Mouse (Mus musculus) stomach, embryonic 14.5 days (tissue): ENCODE results near the gene Sestd1. TPM values are rescaled to one million over a fixed set of nuclear protein-coding genes. Genes with fewer than 3 reads are reported as not detected.

ENCODE experiments used
- ATAC-seq: fragments of 200-750 bp; cut with Nextera tagmentation; 2 replicates; pipeline ENCODE4 v1.8.0; 2017; ENCODE audit warnings: low read depth, moderate TSS enrichment; ENCODE audit not compliant: insufficient number of reproducible peaks, insufficient read depth, low FRiP score
- H3K27ac ChIP-seq: fragments of 300-500 bp; sonication (generic); 2 replicates; pipeline ENCODE4 v1.5.1; 2014; ENCODE audit warnings: mild to moderate bottlenecking, low read length, moderate library complexity, mixed read lengths
- H3K27me3 ChIP-seq: fragments of 300-500 bp; sonication (generic); 2 replicates; pipeline ENCODE4 v1.6.1; 2014; ENCODE audit warnings: low read length, control low read depth, mixed read lengths; ENCODE audit not compliant: control insufficient read depth, insufficient read depth
- H3K36me3 ChIP-seq: fragments of 300-500 bp; sonication (generic); 2 replicates; pipeline ENCODE4 v1.6.1; 2014; ENCODE audit warnings: mild to moderate bottlenecking, control low read depth, low read length, moderate library complexity, mixed read lengths; ENCODE audit not compliant: control insufficient read depth, insufficient read depth
- H3K4me1 ChIP-seq: fragments of 300-500 bp; sonication (generic); 2 replicates; pipeline ENCODE4 v1.6.1; 2014; ENCODE audit warnings: low read length, control low read depth, mixed read lengths; ENCODE audit not compliant: control insufficient read depth, insufficient read depth
- H3K4me2 ChIP-seq: fragments of 300-500 bp; sonication (generic); replicated peaks from 2 replicates; pipeline ENCODE4 v1.6.1; 2014; ENCODE audit warnings: low read depth, low read length, control low read depth
- H3K4me3 ChIP-seq: fragments of 300-500 bp; sonication (generic); 2 replicates; pipeline ENCODE4 v1.5.1; 2014; ENCODE audit warnings: low read depth, low read length, control low read depth
- H3K9ac ChIP-seq: fragments of 300-500 bp; sonication (generic); replicated peaks from 2 replicates; pipeline ENCODE4 v1.6.1; 2014; ENCODE audit warnings: low read depth, mild to moderate bottlenecking, control low read depth, low read length, moderate library complexity, mixed read lengths
- H3K9me3 ChIP-seq: fragments of 300-500 bp; sonication (generic); 2 replicates; pipeline ENCODE4 v1.6.1; 2016; ENCODE audit warnings: low read depth, low read length, control low read depth; ENCODE audit not compliant: control insufficient read depth
- WGBS: fragments of 180-500 bp; shearing (Covaris S2); extraction: QIAGEN DNeasy Blood & Tissue Kit; methylation state at CpG from one replicate; pipeline ENCODE4 v1.1.7; 2014; 5-methylcytosine and 5-hydroxymethylcytosine counted together
- polyA plus RNA-seq: library from polyadenylated mRNA; unstranded; fragments of >200 nt; fragmentation: Nextera tagmentation; extraction: Ambion mirVana; gene quantifications from 2 replicates; pipeline ENCODE4 v1.2.1, GENCODE M21; 2014

The Sestd1 gene
- polyA plus RNA-seq, 1 experiment from 2014 or later = 20.3 TPM

GRCm38 (mm10) chr2:77266931-77267330 is 13.5 kb downstream of the Sestd1 start:
- no peak overlapping the region for H3K27ac ChIP-seq
- no peaks in the 10 kb centered on the region for H3K27me3 ChIP-seq
- no peaks in the 10 kb centered on the region for H3K9me3 ChIP-seq
- H3K4me1 ChIP-seq = peaks cover 33% of the 10 kb centered on the region
- no peak overlapping the region for H3K4me3 ChIP-seq
- no peak overlapping the region for H3K4me2 ChIP-seq
- H3K9ac ChIP-seq = no peak overlapping the region
- ATAC-seq = no peak
- H3K36me3 ChIP-seq = no peaks in the 10 kb centered on the region
- 89% methylated on average over 2 of the region's 2 CpGs for WGBS

DNA sequence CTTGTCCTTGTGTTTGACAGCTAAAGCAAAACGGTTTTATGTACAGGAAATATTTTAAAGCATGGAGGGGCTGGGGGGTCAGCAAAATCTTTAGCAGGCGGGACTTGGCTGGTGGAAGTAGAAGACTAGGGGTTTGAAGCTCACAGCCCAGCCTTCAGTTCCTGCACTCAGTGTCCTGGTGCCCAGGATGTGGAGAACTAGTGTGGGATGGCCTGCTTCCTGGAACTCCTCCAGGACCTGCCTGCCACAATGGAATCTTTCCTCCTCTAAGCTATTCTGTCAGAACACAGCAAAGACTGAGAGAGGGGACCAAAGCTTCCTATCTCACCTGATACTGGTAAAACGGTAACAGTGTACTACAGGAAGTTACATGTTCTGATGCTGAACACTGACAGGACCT is 14.4 kb downstream of the Sestd1 start:
- WGBS = 60% methylated on average over 3 of the region's 3 CpGs
- Histone ChIP-seq H3K27ac (no peak overlapping the region), H3K4me1 (peaks cover 33% of the 10 kb centered on the region), H3K9ac (no peak overlapping the region), H3K27me3 (no peaks in the 10 kb centered on the region), H3K36me3 (no peaks in the 10 kb centered on the region), H3K4me3 (no peak overlapping the region), H3K4me2 (no peak overlapping the region), H3K9me3 (no peaks in the 10 kb centered on the region)
- no peak for ATAC-seq

DNA sequence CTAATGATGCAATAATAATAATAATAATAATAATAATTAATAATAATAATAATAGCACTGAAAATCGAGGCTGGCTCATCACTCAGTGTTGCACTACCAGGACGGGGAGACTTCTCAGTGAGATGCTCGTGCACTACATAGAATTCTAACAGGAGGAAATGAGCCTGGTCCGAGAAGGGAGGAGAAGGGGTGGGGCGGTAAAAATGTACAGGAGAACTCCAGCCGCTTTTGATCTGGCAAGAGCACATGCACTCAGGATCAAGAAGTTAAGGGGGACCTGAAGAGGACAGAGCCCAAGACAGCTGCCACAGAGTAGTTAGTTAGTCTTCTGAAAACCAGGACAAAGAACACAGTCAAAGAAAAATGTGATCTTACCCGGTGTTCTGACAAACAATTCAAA is 15.1 kb downstream of the Sestd1 start:
- no peak overlapping the region for H3K27ac ChIP-seq
- H3K4me3 ChIP-seq = no peak overlapping the region
- no peaks in the 10 kb centered on the region for H3K27me3 ChIP-seq
- H3K36me3 ChIP-seq = no peaks in the 10 kb centered on the region
- no peak overlapping the region for H3K9ac ChIP-seq
- no peak overlapping the region for H3K4me2 ChIP-seq
- WGBS = 52% methylated on average over 7 of the region's 7 CpGs
- H3K9me3 ChIP-seq = no peaks in the 10 kb centered on the region
- ATAC-seq = no peak
- peaks cover 33% of the 10 kb centered on the region for H3K4me1 ChIP-seq

DNA sequence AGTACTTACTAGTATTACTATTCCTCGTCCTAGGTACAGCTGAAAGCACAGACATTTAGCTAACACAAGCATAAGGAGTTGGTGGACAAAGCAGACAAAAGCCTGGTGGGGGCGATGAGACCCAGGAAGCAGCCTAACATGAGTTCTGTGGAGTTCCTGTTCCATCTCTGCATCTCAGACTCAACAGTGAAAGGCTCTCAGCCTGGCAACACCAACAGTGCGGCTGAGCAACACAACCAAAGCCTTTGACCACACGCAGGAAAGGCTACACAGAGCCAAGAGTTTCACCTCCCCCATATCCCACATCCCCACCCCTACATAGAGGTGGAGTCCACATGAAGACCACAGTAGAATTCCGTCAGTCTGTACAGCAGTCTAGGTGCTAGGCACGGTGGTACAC is 15.8 kb downstream of the Sestd1 start:
- 80% methylated on average over 6 of the region's 6 CpGs for WGBS
- no peaks in the 10 kb centered on the region for H3K36me3 ChIP-seq
- peaks cover 33% of the 10 kb centered on the region for H3K4me1 ChIP-seq
- no peaks in the 10 kb centered on the region for H3K27me3 ChIP-seq
- no peak overlapping the region for H3K4me2 ChIP-seq
- H3K9me3 ChIP-seq = no peaks in the 10 kb centered on the region
- no peak for ATAC-seq
- H3K27ac ChIP-seq = no peak overlapping the region
- no peak overlapping the region for H3K9ac ChIP-seq
- no peak overlapping the region for H3K4me3 ChIP-seq

DNA sequence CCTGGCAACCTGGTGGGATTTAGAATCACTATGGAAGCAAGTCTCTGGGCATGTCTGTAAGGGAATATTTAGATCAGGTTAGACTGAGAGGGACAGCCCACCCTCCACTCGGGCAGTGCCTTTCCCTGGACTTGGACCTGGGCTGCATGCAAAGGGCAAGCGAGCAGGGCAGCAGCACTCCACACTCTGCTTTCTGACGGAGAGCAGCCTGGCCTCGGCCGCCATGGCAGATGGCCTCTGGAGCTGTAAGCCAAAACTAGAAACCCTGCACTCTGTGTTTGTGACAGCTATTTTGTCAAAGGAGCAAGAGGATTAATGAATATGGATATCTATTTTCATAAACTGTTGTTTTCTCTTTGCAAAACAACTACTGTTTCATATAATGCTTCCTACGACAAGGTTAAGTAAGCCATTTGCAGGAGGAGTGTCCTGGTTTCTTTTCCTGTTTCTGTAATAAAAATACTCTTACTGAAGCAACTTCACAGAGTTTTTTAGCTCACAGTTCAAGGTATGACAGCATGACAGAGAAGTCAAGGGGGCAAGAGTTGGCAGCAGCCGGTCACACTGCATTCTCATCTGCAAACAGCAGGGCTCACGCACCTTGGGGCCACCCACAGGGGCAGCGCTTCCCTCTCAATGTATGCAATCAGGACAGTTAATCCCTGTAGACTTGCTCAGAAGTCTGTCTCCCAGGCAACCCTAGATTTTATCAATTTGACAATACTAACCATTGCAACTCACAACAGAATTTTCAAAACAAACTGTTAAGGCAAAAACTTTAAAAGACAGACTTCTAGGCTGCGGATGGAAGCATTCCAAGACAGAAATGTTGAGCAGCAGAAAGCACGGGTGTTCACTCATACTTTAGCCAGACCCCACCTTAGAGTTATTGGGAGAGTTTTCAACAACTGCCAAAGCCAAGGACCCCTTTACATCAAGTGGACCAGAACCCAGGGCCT is 16.6 kb downstream of the Sestd1 start:
- Histone ChIP-seq H3K4me2 (no peak overlapping the region), H3K9me3 (no peaks in the 10 kb centered on the region), H3K27ac (no peak overlapping the region), H3K36me3 (no peaks in the 10 kb centered on the region), H3K27me3 (no peaks in the 10 kb centered on the region), H3K4me1 (peaks cover 28% of the 10 kb centered on the region), H3K9ac (no peak overlapping the region), H3K4me3 (no peak overlapping the region)
- 50% methylated on average over 11 of the region's 11 CpGs for WGBS
- no peak for ATAC-seq

GRCm38 (mm10) chr2:77260134-77260533 is 20.3 kb downstream of the Sestd1 start:
- H3K36me3 ChIP-seq = no peaks in the 10 kb centered on the region
- H3K9me3 ChIP-seq = no peaks in the 10 kb centered on the region
- H3K27me3 ChIP-seq = no peaks in the 10 kb centered on the region
- peaks cover 17% of the 10 kb centered on the region for H3K4me1 ChIP-seq
- WGBS = 78% methylated on average over 4 of the region's 4 CpGs
- no peak overlapping the region for H3K4me2 ChIP-seq
- no peak overlapping the region for H3K4me3 ChIP-seq
- no peak overlapping the region for H3K9ac ChIP-seq
- no peak overlapping the region for H3K27ac ChIP-seq
- no peak for ATAC-seq

- Histone ChIP-seq H3K4me1 (0 out of 2 replicates have a peak, but pooled peaks cover 4% of the 10 kb centered on the region), H3K4me2 (no peak overlapping the region), H3K27ac (no peak overlapping the region), H3K4me3 (no peak overlapping the region), H3K36me3 (no peaks in the 10 kb centered on the region), H3K27me3 (no peaks in the 10 kb centered on the region), H3K9me3 (no peaks in the 10 kb centered on the region), H3K9ac (no peak overlapping the region)
- 84% methylated on average over 6 of the region's 6 CpGs for WGBS
- ATAC-seq = no peak
These were observed 27.2 kb downstream of the Sestd1 start for GRCm38 (mm10) chr2:77253227-77253626.

DNA sequence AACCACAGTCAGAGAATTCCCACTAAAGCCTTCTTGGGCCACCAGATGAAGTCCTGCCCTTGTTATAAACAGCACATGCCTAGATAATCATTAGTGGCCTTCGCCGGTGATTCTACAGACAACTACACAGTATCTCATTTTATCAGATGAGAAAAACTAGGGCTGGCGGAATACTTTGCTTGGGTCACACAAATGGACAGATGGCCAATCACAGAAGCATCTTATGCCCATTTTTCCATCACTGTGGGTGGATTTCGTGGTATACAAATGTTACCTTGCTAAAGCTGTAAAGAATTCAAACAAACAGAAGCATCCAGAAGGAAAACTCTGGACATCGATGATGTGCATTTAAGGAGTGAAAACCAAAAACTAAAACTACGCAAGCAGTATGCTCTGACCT is 28.7 kb downstream of the Sestd1 start:
- Histone ChIP-seq H3K27me3 (no peaks in the 10 kb centered on the region), H3K27ac (no peak overlapping the region), H3K9me3 (no peaks in the 10 kb centered on the region), H3K9ac (no peak overlapping the region), H3K4me2 (no peak overlapping the region), H3K36me3 (no peaks in the 10 kb centered on the region), H3K4me3 (no peak overlapping the region), H3K4me1 (no peaks in the 10 kb centered on the region)
- no peak for ATAC-seq
- WGBS = 93% methylated on average over 6 of the region's 6 CpGs
